Mouse (Mus musculus): Measurements from ENCODE around the gene Fam90a1b. TPM values are rescaled to one million over a fixed set of nuclear protein-coding genes. Genes with fewer than 3 reads are reported as not detected.

The Fam90a1b gene
- polyA plus RNA-seq (2014; fragmentation: Illumina TruSeq; extraction: RNeasy Lipid Tissue Mini Kit (QIAGEN cat#74804); ENCODE audit: low read depth, low replicate concordance), result not detected

DNA sequence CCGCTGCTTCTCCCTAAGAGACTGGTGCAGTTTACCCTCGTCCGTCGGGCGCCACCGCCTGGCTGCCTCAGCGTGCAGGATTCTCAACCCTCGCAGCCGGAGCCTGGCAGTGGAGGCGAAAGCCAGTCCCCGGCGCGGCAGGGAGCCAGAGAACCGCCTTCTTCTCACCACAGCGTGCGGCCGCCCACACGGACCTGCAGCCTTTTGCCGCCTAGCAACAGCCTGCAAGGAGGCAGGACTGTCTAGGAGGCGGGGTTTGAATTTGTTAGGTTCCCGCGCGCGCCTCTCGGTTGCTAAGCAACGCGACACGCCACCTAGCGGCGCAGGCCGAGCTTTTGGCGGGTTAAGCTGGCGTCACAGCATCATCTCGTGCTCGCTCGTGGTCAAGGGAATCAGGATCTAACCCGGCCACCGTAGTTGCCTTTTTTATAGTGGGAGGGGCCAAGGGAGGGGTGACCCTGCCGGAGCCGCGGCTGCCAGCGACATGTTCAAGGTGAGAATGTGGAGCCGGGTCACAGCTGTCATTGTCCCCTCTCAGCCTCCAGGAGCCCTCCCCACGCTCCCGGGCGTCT lies at the start of gene Fam90a1b, which contains the start of gene Apoo:
Gene Fam90a1b, minus strand, starts transcription at position 108 of the 572 bp plus-strand sequence.
Gene Apoo, plus strand, starts transcription at position 448 of the 572 bp plus-strand sequence.

Other genes starting within 250 kb of the Fam90a1b start
- gene Zfx, start 243.1 kb downstream of the Fam90a1b start, polyA plus RNA-seq (2014; fragmentation: Illumina TruSeq; extraction: RNeasy Lipid Tissue Mini Kit (QIAGEN cat#74804); ENCODE audit: low read depth, low replicate concordance), result 12.6 TPM
- gene Eif2s3x, start 153.9 kb downstream of the Fam90a1b start, polyA plus RNA-seq (2014; fragmentation: Illumina TruSeq; extraction: RNeasy Lipid Tissue Mini Kit (QIAGEN cat#74804); ENCODE audit: low read depth, low replicate concordance), result 114 TPM
- gene Klhl15, start 132.2 kb downstream of the Fam90a1b start, polyA plus RNA-seq (2014; fragmentation: Illumina TruSeq; extraction: RNeasy Lipid Tissue Mini Kit (QIAGEN cat#74804); ENCODE audit: low read depth, low replicate concordance), result 2.5 TPM
- gene Apoo, start 340 bp upstream of the Fam90a1b start, polyA plus RNA-seq (2014; fragmentation: Illumina TruSeq; extraction: RNeasy Lipid Tissue Mini Kit (QIAGEN cat#74804); ENCODE audit: low read depth, low replicate concordance), result 311 TPM
- 107 TPM for gene Maged1, start 175.4 kb upstream of the Fam90a1b start, polyA plus RNA-seq (2014; fragmentation: Illumina TruSeq; extraction: RNeasy Lipid Tissue Mini Kit (QIAGEN cat#74804); ENCODE audit: low read depth, low replicate concordance)